Mouse (Mus musculus): Measurements from ENCODE around the gene Rspo1. TPM values are rescaled to one million over a fixed set of nuclear protein-coding genes. Genes with fewer than 3 reads are reported as not detected.

Gene Rspo1
- polyA plus RNA-seq, 1 experiment from 2014 or later = 12.9 TPM

- no peaks in the 10 kb centered on the region for H3K9me3 ChIP-seq
- no peak for DNase-seq (ENCODE audit: low spot score)
- H3K4me1 ChIP-seq = peaks cover 9% of the 10 kb centered on the region
- 83% methylated on average over 11 of the region's 11 CpGs for WGBS
- peaks cover 22% of the 10 kb centered on the region for H3K27me3 ChIP-seq (ENCODE audit: insufficient read depth, poor library complexity, severe bottlenecking)
- H3K36me3 ChIP-seq = no peaks in the 10 kb centered on the region
- no peak overlapping the region for H3K4me3 ChIP-seq
- no peak overlapping the region for H3K27ac ChIP-seq
Observed at GRCm38 (mm10) chr4:124960940-124961339, 25.3 kb upstream of the Rspo1 start.

GRCm38 (mm10) chr4:124962576-124962975, 23.7 kb upstream of the Rspo1 start:
- Histone ChIP-seq H3K27ac (no peak overlapping the region), H3K4me3 (no peak overlapping the region), H3K27me3 (ENCODE audit: insufficient read depth, poor library complexity, severe bottlenecking) (peaks cover 15% of the 10 kb centered on the region), H3K4me1 (peaks cover 9% of the 10 kb centered on the region), H3K36me3 (no peaks in the 10 kb centered on the region), H3K9me3 (no peaks in the 10 kb centered on the region)
- DNase-seq (ENCODE audit: low spot score) = no peak
- WGBS = 29% methylated on average over 11 of the region's 11 CpGs

- H3K9me3 ChIP-seq = no peaks in the 10 kb centered on the region
- H3K4me1 ChIP-seq = peaks cover 9% of the 10 kb centered on the region
- H3K27ac ChIP-seq = peak overlapping the region; percentile 16; the same call in 1 of the 2 replicates
- WGBS = 14% methylated on average over 8 of the region's 8 CpGs
- H3K36me3 ChIP-seq = no peaks in the 10 kb centered on the region
- H3K27me3 ChIP-seq (ENCODE audit: insufficient read depth, poor library complexity, severe bottlenecking) = peaks cover 38% of the 10 kb centered on the region
- H3K4me3 ChIP-seq = no peak overlapping the region
- DNase-seq (ENCODE audit: low spot score) = no peak
Observed at GRCm38 (mm10) chr4:124964912-124965599, 21.2 kb upstream of the Rspo1 start.

GRCm38 (mm10) chr4:124968711-124969110, 17.5 kb upstream of the Rspo1 start:
- H3K4me3 ChIP-seq = no peak overlapping the region
- DNase-seq (ENCODE audit: low spot score) = no peak

GRCm38 (mm10) chr4:124969219-124969848, 16.9 kb upstream of the Rspo1 start:
- WGBS = 73% methylated on average over 7 of the region's 7 CpGs
- no peaks in the 10 kb centered on the region for H3K36me3 ChIP-seq
- H3K9me3 ChIP-seq = no peaks in the 10 kb centered on the region
- H3K27ac ChIP-seq = no peak overlapping the region; the same call in 1 of the 2 replicates
- H3K27me3 ChIP-seq (ENCODE audit: insufficient read depth, poor library complexity, severe bottlenecking) = peaks cover 59% of the 10 kb centered on the region
- peaks cover 9% of the 10 kb centered on the region for H3K4me1 ChIP-seq
- DNase-seq (ENCODE audit: low spot score) = no peak
- H3K4me3 ChIP-seq = no peak overlapping the region

More at GRCm38 (mm10) chr4:124968711-124969110, 17.5 kb upstream of the Rspo1 start:
- Histone ChIP-seq H3K27ac (no peak overlapping the region), H3K4me1 (peaks cover 9% of the 10 kb centered on the region), H3K9me3 (no peaks in the 10 kb centered on the region), H3K36me3 (no peaks in the 10 kb centered on the region), H3K27me3 (ENCODE audit: insufficient read depth, poor library complexity, severe bottlenecking) (peaks cover 58% of the 10 kb centered on the region)
- 63% methylated on average over 6 of the region's 6 CpGs for WGBS

GRCm38 (mm10) chr4:124970194-124970593, 16.0 kb upstream of the Rspo1 start:
- no peak for DNase-seq (ENCODE audit: low spot score)
- H3K4me3 ChIP-seq = no peak overlapping the region
- H3K27ac ChIP-seq = no peak overlapping the region
- H3K9me3 ChIP-seq = no peaks in the 10 kb centered on the region
- WGBS = 66% methylated on average over 11 of the region's 11 CpGs
- peaks cover 5% of the 10 kb centered on the region for H3K4me1 ChIP-seq
- peaks cover 58% of the 10 kb centered on the region for H3K27me3 ChIP-seq (ENCODE audit: insufficient read depth, poor library complexity, severe bottlenecking)
- no peaks in the 10 kb centered on the region for H3K36me3 ChIP-seq

GRCm38 (mm10) chr4:124970677-124971076, 15.6 kb upstream of the Rspo1 start:
- Histone ChIP-seq H3K4me1 (peaks cover under 1% of the 10 kb centered on the region; the same call in 1 of the 2 replicates), H3K9me3 (no peaks in the 10 kb centered on the region), H3K27ac (no peak overlapping the region), H3K4me3 (no peak overlapping the region), H3K27me3 (ENCODE audit: insufficient read depth, poor library complexity, severe bottlenecking) (peaks cover 57% of the 10 kb centered on the region), H3K36me3 (no peaks in the 10 kb centered on the region)
- 49% methylated on average over 5 of the region's 5 CpGs for WGBS
- no peak for DNase-seq (ENCODE audit: low spot score)

- 82% methylated on average over 8 of the region's 8 CpGs for WGBS
- H3K27ac ChIP-seq = no peak overlapping the region
- no peaks in the 10 kb centered on the region; the same call in 1 of the 2 replicates for H3K4me1 ChIP-seq
- H3K36me3 ChIP-seq = no peaks in the 10 kb centered on the region
- DNase-seq (ENCODE audit: low spot score) = no peak
- peaks cover 62% of the 10 kb centered on the region for H3K27me3 ChIP-seq (ENCODE audit: insufficient read depth, poor library complexity, severe bottlenecking)
- no peaks in the 10 kb centered on the region for H3K9me3 ChIP-seq
- no peak overlapping the region for H3K4me3 ChIP-seq
Observed at GRCm38 (mm10) chr4:124971094-124971493, 15.1 kb upstream of the Rspo1 start.

GRCm38 (mm10) chr4:124972316-124972715, 13.9 kb upstream of the Rspo1 start:
- Histone ChIP-seq H3K4me3 (no peak overlapping the region), H3K27me3 (ENCODE audit: insufficient read depth, poor library complexity, severe bottlenecking) (peaks cover 62% of the 10 kb centered on the region), H3K27ac (no peak overlapping the region), H3K36me3 (no peaks in the 10 kb centered on the region), H3K9me3 (no peaks in the 10 kb centered on the region), H3K4me1 (no peaks in the 10 kb centered on the region; the same call in 1 of the 2 replicates)
- no peak for DNase-seq (ENCODE audit: low spot score)
- 41% methylated on average over 9 of the region's 9 CpGs for WGBS

- H3K4me3 ChIP-seq = no peak overlapping the region
- H3K27ac ChIP-seq = no peak overlapping the region
- no peak for DNase-seq (ENCODE audit: low spot score)
- H3K27me3 ChIP-seq (ENCODE audit: insufficient read depth, poor library complexity, severe bottlenecking) = peaks cover 59% of the 10 kb centered on the region
- H3K9me3 ChIP-seq = no peaks in the 10 kb centered on the region
- H3K36me3 ChIP-seq = no peaks in the 10 kb centered on the region
- WGBS = 66% methylated on average over 2 of the region's 2 CpGs
- no peaks in the 10 kb centered on the region; the same call in 1 of the 2 replicates for H3K4me1 ChIP-seq
Observed at GRCm38 (mm10) chr4:124973296-124973695, 12.9 kb upstream of the Rspo1 start.

- DNase-seq (ENCODE audit: low spot score) = no peak
- H3K4me1 ChIP-seq = no peaks in the 10 kb centered on the region
Observed at GRCm38 (mm10) chr4:124978201-124978600, 8.0 kb upstream of the Rspo1 start.

GRCm38 (mm10) chr4:124983893-124984526, 2.2 kb upstream of the Rspo1 start:
- 21% methylated on average over 9 of the region's 9 CpGs for WGBS

More at GRCm38 (mm10) chr4:124978201-124978600, 8.0 kb upstream of the Rspo1 start:
- Histone ChIP-seq H3K27ac (no peak overlapping the region), H3K9me3 (no peaks in the 10 kb centered on the region), H3K27me3 (ENCODE audit: insufficient read depth, poor library complexity, severe bottlenecking) (peaks cover 68% of the 10 kb centered on the region), H3K4me3 (no peak overlapping the region), H3K36me3 (no peaks in the 10 kb centered on the region)
- 20% methylated on average over 5 of the region's 5 CpGs for WGBS

More at GRCm38 (mm10) chr4:124983893-124984526, 2.2 kb upstream of the Rspo1 start:
- H3K9me3 ChIP-seq = no peaks in the 10 kb centered on the region
- no peaks in the 10 kb centered on the region for H3K36me3 ChIP-seq
- peaks cover 29% of the 10 kb centered on the region for H3K4me1 ChIP-seq
- DNase-seq (ENCODE audit: low spot score) = no peak
- no peak overlapping the region for H3K27ac ChIP-seq
- peaks cover 92% of the 10 kb centered on the region for H3K27me3 ChIP-seq (ENCODE audit: insufficient read depth, poor library complexity, severe bottlenecking)
- no peak overlapping the region for H3K4me3 ChIP-seq
